Mouse (Mus musculus): ENCODE measurements around the gene Ret.
A peak's percentile ranks its signal among the peaks of the same experiment; 100 is the strongest.

Ret gene

DNA sequence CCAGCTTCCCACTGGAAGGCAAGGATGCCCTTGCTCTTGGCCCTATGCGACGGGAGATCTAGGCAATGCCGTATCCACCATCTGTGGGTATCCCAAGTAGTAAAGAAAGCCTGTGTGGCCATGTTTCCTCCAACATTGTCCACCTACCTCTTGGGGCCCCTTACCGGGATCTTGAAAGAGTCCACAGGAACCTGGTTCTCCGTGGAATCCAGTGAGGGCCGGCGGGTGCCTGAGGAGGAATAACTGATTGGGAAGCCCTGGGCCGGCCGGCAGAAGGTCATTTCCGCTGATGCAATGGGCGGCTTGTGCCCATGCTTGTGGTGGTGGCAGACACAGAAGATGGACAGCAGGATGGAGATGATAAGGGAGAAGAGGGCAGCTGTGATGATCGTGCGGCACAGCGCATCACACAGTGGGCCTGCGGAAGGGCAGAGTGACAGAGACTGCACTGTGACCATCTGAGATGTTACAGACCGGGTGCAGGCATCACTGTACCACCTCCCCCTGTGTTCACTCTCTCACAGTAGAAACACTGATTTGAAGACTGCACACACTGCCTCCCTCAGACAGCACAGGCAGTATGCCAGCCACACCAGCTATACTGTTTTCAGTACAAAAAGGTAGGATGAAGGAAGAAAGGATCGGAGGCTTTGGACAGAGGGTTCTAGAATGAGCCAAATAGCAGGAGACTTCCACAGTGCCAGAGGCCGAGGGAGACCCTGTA, 24.1 kb downstream of the Ret start:
- DNase-seq, result peak; percentile 78

DNA sequence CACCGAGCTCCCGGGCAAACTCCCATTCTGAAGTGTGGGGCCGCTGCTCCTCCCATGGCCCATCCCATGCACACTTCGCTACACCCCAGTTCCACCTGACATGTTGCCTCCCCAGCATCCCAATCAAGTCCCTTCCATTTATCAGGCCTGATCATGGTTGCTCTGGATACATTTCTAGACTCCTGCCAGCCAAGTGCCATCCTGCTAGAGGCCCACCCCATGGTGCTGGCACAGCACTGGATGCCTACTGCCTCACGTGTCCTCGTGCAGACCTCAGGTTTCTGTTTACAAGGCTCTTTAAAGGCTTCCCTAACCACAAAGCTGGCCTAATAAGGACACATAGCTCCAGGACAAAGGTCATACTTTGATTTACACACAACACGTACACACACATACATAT, 26.1 kb downstream of the Ret start:
- DNase-seq, result peak; percentile 88

DNA sequence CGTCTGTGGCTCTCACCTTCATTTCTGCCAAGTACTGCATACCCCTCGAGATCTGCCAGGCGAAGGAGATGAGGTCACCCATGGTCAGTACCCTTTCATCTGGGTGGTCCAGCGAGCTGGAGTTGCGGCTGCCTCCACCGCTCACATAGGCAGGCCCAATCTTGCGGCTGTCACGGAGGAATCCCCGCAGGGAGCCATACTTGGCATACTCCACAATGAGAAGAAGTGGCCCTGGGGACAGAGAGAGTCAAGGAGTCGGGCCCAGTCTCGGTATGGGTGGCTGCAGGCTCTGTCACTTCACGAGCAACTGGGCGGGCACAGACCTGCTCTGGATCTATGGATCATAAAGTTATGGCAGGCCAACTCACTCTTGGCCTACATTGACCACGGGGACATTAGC, 29.4 kb downstream of the Ret start:
- DNase-seq, result peak; percentile 76

DNA sequence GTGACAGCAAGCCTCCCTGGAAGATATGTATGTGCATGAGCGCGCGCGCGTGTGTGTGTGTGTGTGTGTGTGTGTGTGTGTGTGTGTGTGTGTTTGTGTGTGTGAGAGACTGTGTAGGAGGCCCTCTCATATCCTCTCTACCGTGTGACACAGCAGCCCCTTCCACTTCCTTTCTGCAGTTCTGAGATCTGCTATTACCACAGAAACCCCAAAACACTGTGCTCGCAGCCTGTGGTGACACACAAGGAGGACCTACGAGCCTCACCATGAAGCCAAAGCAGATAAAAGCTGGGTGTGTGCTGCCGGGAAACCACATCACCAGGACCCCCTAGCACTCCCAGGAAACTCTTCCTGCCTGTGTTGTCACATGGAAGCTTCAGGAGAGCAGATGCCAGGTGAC, 30.5 kb downstream of the Ret start:
- DNase-seq, result peak; percentile 83

DNA sequence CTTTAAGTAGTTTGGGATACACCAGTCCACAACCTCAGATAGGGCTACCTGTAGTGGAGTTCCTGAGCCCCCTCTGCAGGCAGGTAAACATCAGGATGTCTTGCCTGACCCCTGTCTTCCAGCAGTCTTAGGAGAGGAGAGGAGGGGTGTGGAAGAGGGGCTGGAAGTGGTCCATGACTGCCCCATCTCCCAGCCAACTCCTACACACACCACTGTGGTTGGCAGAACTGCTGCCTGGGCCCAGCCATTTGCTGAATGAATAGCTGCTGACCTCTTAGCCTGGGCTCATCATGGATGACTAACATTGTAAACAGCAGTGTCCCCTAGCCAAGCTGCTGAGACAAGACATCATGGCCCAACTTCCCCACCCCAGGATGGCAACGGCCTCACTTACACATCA, 32.0 kb downstream of the Ret start:
- peak; percentile 79 for DNase-seq

DNA sequence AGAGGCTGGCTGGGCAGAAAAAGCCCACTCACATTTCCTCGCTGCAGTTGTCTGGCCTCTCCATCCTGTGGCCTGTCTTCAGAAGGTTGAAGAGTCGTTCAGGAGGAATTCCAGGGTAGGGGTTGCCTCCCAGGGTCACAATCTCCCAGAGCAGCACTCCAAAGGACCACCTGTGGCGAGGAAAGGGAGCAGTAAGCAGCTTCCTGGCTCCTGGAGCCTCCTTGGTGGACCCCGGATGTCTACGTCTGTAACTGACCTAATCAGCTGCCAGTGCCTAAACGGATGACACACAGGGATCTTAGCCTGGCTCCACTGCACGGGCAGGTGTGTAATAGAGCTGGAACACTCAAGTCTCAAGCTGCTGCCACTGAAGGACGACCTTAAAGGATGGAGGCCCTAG, 32.8 kb downstream of the Ret start:
- DNase-seq, result peak; percentile 61

DNA sequence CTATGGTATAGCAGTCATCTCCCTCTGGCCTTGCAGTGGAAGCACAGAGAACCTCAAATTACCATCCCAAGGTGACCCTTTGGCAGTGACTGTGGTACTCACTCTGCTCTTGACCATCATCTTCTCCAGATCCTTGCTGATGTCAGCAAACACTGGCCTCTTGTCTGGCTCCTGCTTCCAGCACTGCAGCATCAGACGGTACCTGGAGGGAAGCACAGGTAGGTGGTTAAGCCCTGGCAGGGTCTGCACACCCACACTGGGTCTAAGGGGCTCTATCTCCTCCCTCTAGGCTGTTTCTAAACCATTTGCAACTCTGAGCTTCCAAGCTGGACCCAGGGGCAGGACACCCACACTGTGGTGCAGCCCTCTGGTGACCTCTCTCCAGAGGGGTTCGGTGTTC, 34.4 kb downstream of the Ret start:
- DNase-seq, result peak; percentile 82

DNA sequence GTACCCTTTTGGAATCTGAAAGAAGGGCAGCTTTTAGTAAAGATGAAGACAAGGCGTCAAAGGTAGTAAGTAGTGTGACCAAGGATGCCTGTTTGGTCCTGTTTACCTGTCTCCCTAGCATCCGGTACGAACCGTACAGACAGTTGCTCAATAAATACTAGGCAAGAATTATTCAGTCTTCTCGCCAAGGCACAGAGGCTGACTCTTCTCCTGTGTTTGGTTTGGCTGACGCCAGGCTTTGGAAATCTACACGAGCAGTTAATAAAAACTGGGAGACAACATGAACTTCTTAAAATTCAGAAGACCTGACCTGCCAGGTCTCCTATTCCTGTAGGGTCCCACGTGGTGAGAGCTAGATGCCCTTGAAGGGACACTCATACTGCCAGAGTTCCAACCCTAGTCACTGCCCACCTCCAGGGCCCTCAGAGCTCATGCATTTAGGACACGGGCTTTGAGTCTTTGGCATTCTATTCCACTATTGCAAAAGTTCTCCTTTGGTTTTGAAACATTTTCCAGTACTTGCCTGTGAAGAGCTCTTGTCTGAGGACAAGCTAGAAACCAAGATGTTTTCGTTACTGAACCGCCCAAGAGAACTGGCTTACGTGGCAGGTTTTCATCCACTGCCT, 34.9 kb downstream of the Ret start:
- peak; percentile 81 for DNase-seq

DNA sequence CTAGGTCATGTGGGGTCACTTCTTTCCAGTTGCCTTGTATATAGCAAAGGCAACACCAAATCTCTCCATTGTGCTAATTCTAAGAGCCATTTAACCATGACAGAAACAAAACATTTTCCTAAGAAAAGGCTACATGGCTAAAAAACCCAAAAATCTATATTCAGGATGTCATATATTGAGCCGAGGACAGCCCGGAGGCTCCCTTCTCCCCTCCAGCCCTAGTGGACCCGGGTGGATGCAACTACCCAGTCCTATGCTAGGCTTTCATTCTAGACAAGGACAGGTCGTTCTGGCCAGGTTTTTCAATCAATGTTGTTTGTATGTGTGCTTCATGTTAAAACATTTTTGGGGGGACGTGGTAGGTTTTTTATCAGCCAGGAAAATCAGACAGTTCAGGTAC, 44.4 kb downstream of the Ret start:
- peak; percentile 48 for DNase-seq

DNA sequence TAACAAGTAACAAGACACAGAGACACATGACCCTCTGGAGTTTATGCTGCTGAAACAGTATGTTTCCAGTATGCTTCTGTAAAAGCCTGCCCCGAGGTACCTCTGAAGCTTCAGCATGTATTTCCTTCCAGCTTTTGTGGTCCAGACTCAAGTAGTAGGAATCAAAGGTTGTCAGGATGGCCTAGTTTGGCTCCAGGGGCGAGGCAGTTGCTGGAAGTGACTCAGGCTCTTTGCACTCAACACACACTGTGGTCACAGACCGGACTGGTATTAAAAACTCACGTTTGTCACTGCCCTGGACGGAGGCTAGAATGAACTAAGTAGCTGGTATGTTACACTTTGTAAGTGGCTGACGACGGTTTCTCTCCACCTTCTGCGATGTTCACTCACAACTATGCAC, 46.5 kb downstream of the Ret start:
- peak; percentile 49 for DNase-seq

DNA sequence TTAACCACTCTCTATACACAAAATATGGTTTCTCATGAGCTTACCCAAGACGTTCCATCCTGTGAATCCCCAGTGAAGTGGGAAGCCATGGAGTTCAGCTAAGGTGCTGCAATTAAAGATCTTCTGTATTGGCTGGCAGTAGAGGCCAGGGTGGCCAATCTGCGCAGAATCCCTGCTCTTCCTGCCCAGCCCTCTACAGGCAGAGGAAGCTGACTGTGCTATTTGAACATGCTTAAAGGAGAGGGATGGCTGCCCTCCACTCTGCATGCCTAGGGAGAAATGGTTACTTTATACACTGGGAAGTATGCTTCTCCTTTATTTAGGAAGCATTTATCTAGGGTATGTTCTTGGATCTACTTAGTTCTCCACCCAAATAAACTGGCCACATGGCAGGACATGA, 47.0 kb downstream of the Ret start:
- DNase-seq, result peak; percentile 81

DNA sequence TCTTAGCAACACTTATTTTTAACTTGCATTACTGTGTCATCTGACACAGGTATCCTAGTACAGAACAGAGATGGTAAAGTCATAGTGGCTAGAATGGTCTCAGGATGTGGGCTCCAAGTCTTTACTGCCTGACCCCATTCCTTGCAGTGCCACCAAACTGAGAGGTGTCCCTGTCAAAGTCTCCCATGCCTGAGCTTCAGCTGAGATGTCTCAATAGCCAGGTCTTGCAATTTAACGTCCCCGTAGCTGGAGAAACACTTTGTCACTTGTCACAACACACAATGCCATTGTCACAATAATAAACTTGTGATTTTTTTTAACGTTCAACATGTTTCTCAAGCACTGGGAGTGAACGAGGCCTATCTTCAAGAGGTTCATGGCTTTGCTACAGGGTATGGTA, 47.4 kb downstream of the Ret start:
- peak; percentile 72 for DNase-seq

DNA sequence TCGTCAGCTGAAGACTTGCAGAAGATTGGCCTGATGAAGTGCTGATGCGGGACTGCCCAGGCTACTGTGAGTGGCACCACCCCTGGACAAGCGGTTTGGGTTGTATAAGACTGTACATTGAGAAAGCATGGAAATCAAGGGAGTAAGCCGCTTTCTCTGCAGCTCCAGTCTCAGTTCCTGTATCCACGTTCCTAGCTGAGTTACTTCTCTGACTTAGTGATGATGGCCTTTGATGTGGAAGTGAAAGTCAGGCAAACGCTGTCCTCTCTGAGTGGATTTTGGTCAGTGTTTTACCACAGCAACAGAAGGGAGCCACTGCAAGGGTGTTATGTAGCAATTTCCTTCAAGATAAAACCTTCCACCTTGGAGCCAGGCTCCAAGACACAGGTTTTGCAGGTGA, 56.6 kb downstream of the Ret start:
- DNase-seq, result peak; percentile 95

DNA sequence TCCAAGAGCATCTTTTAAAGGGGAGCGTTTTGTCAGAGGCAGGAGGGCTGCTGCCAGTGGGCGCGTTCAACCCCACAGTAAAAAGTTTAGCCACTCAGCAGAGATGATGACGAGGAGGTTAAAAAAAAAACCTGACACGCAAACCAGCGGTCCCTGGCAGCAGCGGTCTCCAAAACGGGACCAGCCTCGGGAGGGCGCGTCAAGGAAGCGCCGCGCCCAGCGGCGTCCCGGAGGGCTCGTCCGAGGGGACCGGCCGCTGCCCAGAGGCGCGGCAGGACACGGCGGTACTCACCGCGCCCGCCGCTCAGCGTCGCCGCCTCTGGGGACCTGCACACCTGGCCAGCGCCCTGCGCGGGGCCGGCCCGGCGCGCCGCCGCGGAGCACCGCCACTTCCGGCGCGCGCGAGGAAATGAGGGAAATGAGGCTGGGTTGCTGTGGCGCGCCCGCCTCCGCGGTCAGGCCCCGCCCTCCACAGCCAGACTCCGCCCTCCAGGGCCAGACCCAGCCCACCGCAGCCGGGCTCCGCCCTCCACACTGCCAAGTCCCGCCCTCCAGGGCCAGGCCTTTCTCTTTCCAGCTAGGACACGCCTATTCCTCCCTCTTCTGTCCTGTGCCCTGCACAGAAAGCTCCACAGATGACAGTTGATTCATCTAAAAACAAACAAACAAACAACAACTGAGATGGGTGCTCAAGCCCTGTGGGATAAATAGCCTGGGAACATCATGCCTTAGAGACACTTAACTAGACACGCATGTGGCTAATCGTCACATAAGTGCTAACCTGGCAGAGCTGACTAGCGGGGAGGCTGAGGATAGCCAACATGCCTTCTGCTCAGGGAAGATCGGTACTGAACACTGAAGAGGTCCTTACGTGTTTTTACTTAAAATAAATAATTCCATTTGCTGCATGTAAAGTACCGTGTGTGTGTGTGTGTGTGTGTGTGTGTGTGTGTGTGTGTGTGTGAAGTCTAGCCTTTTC, 58.5 kb downstream of the Ret start, which contains the start of gene Csgalnact2:
TSS of gene Csgalnact2 (minus strand) at position 410 of the 979 bp plus-strand sequence.
- peak; percentile 99 for DNase-seq

DNA sequence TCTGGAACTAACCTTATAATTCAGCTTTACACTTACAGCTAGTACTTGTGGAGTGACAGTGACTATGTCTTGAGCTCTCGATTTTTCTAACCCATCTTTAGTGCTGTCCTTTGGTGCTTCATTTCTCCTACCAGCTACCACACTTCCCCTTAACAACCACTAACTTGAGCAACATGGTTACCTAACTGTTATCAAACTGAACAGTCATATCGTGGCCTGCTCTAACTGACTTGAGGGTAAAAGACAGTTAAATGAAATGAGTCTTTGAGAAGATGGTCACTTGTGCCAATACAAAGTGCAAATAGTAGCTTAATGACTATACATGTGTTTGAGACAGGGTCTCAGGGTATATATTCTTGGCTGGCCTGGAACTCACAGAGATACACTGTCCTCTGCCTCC, 60.4 kb downstream of the Ret start:
- no peak for DNase-seq

DNA sequence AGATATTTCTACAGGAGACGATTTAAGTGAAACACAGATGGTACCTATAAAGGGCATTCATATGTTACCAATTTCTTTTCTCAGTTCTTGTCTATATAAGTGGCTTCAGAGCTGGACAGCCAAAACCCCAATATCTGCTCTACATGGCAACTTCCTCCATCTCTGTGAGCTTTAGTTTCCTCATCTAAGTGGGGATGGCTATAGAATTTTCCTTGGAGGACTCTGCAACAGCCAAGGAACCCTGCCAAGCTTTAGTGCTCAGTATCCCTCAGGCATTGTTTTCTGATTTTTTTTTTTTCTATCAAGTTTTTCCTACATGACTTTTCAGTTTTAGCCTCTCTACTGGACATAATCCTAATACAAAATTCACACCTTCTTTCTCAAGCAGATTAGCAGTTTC, 63.1 kb downstream of the Ret start:
- peak; percentile 42 for DNase-seq

DNA sequence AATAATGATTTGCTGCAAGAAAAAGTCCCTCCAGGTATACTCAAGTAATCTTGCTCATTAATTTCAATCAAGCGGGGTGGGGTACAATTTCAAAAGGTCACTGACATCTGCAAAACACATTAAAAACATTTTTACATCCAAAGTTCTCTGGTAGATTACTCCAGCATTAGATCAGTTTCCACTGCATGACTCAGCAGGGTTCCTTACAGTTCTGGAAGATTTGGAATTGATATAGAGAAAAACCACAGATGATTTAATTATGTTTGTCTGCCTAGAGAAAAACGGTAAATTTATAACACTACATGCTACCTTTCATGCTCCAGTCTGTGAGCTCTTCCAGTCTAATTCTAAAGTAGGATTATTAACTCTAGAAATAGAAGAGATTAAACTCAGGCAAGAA, 67.5 kb downstream of the Ret start:
- peak; percentile 60 for DNase-seq

DNA sequence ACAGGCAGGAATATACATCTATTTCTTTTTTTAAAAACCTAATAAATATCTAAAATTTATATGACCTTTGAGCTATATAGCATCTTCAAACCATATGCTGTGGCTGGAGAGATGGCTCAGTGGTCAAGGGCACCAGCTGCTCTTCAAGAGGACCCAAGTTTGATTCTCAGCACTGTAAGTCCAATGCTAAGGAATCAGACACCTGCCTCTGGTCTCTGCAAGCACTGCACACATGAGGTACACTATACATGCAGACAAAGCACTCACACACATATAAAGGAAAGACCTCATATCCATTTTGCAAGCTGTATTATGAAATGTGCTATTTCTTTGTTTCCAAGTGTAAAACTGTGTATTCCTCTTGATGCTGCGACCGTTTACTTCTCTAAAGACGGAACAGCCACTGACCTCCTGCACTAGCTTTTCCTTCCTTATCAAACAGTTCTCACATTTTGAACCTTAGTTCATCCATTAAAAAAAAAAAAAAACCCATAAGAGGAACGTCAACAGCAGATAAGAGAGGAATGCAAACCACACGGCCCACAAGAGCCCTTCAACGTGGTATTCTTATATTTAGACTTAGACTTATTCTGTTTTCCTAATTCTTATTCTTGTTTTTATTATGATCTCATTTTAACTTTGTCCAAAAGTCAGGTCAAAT, 69.6 kb downstream of the Ret start:
- peak; percentile 80 for DNase-seq

DNA sequence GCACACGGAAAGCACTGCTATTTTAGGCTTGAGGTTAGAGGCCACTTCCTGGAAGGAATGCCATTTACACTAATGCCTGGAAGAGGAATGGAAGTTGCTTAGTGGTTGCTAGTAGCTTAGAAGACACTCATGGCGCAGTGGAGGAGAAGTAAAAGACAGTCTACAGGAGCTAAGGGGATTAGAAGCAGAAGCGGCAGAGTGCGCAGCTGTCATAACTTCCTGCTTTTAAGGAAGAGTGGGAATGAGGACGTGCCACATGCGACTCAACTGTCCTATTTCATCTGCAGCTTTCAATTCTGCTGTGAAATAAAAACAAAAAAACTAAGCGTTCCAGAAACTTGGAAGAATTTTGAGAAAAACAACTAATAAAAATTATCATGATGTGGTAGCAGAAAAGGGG, 70.3 kb downstream of the Ret start:
- peak; percentile 83 for DNase-seq

DNA sequence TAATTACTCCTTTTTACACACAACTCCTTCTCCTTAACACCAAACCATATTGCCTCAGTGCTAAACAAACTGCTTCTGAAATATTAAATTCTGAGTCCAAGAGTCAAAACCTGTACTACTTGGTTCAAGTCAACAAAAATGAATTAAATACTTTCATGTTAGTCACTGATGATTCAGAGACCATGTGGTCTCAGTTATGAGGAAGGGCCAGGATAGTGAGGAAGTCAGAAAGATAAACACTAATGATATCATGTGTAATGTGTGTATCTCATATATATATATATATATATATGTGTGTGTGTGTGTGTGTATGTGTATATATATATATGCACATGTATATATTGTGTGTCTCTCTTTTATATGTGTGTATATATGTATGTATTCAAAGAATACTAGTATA, 70.9 kb downstream of the Ret start:
- DNase-seq, result no peak

DNA sequence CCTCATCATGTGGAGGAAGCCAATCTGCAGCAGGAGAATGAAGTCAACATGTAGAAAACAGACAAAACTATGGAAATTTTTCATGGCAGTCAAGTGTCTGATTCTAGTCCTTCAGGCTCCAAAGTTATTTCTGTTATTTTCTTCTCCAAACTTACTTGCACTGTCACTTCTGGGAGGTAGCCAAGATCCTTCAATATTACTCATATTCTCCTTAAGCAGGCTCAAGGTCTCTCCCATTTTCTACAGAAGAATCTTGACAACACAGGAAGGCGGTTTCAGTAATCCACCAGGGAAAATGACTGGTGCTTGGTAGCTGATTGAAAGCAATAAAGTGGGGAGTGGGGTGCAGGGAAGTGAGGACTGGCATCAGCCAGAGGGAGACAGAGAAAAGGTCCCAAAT, 74.8 kb downstream of the Ret start:
- DNase-seq, result no peak

DNA sequence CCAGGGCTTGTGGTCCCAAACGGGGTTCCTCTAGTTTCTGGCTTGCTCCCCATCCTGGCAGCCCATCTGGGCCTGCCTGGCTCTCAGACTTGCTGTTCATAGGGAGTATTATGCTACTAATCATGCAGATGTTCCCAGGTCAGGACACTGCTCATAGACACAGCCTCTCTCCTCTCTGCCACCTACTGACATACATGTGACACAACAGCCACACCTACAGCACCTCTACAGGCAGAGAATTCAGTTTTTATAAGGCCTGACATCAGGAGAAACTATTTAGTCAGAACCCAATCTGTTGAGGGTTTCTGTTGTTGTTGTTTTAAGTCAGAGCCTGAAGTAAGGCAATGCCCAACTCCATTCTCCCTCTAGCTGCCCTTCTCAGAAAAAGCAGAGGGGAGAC, 85.7 kb downstream of the Ret start:
- no peak for DNase-seq
